Mouse (Mus musculus) myocyte (in vitro differentiated cells): ENCODE measurements around the gene Cox18.

Source experiments
- CEBPB ChIP-seq: IDR thresholded peaks from 2 replicates; pipeline ENCODE4 v1.6.1; 2011; ENCODE audit warnings: mild to moderate bottlenecking, moderate library complexity; ENCODE audit not compliant: poor library complexity, insufficient read depth, severe bottlenecking
- E2F4 ChIP-seq: IDR thresholded peaks from one replicate; pipeline ENCODE4 v1.6.1; 2011; ENCODE audit warnings: mild to moderate bottlenecking, control low read depth, moderate library complexity; ENCODE audit not compliant: insufficient read depth
- MAX ChIP-seq: IDR thresholded peaks from one replicate; pipeline ENCODE4 v1.6.1; 2011; ENCODE audit warnings: low read depth, mild to moderate bottlenecking, control low read depth
- MYOD1 ChIP-seq, 3 experiments: IDR thresholded peaks; one replicate each; pipeline ENCODE4 v1.6.1; 2011; ENCODE audit warnings: control low read depth in 2 of 3, low read depth in 2 of 3, mild to moderate bottlenecking in 2 of 3, moderate library complexity in 1 of 3; ENCODE audit not compliant: insufficient read length in 2 of 3, control insufficient read depth in 1 of 3
- POLR2A ChIP-seq: IDR thresholded peaks from one replicate; pipeline ENCODE4 v1.6.1; 2011; ENCODE audit warnings: low read depth, mild to moderate bottlenecking, control low read depth, moderate library complexity; ENCODE audit not compliant: insufficient read length
- POLR2AphosphoS2 ChIP-seq: IDR thresholded peaks from one replicate; pipeline ENCODE4 v1.6.1; 2011; ENCODE audit warnings: low read depth, control low read depth; ENCODE audit not compliant: insufficient read length
- SRF ChIP-seq: IDR thresholded peaks from one replicate; pipeline ENCODE4 v1.6.1; 2011; ENCODE audit warnings: low read depth; ENCODE audit not compliant: control insufficient read depth, insufficient read length
- TCF12 ChIP-seq: IDR thresholded peaks from one replicate; pipeline ENCODE4 v1.6.1; 2011; ENCODE audit warnings: mild to moderate bottlenecking, control low read depth; ENCODE audit not compliant: poor library complexity, insufficient read depth, severe bottlenecking
- USF1 ChIP-seq: IDR thresholded peaks from one replicate; pipeline ENCODE4 v1.6.1; 2011; ENCODE audit warnings: low read depth, mild to moderate bottlenecking, control low read depth, moderate library complexity

GRCm38 (mm10) chr5:90224730-90225129 is 929 bp upstream of the Cox18 start:
- TF ChIP-seq POLR2A = no peak
- no peak for TF ChIP-seq USF1
- TF ChIP-seq TCF12 = no peak
- TF ChIP-seq MYOD1 (IDR thresholded peaks at IDR 0.05; ENCODE audit: control insufficient read depth in 1 of 3, insufficient read length in 2 of 3, low read depth in 2 of 3) = no peak
- no peak for TF ChIP-seq MAX
- TF ChIP-seq POLR2AphosphoS2 = no peak
- no peak for TF ChIP-seq E2F4
- TF ChIP-seq SRF = no peak
- no peak for TF ChIP-seq CEBPB
